Mouse (Mus musculus) ovary, postnatal 14 days (tissue): ENCODE measurements around the gene A230050P20Rik.
A peak's percentile ranks its signal among the peaks of the same experiment; 100 is the strongest.
"Not testable (repeated sequence)": the region's sequence is repeated elsewhere in the genome, so short reads cannot be mapped to it uniquely, and the experiment has no call there.

Source experiments
- DNase-seq: peaks from one replicate; pipeline ENCODE4 v3.0.0; 2022; ENCODE audit warnings: low spot score

Gene A230050P20Rik

DNA sequence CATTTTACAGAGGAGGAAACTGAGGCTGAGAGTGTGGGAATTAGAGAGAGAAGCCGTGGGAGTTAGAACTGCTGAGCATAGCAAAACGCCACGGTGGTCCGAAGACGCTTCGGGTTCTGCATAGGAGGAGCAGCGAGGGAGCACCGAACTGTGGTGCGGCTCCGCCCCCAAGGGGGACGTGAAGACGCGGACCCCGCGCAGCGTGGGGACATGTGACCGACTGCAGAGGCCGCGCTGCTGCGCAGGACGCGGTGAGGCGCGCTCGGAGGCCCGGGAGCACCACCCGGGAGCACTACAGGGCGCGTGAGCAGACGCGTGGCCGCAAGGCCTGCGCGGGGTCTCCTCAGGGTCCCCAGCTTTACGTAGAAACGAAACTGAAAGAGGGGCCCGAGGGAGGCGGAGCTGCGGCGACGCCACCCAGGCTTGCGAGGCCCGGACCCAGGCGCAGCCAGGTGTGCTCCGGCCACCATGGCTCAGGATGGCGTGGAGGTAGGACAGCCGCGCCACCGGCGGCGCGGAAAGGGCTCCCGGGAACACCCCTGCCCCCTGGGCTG lies at the start of gene A230050P20Rik:
Gene A230050P20Rik (plus strand): TSS at position 195 of the 554 bp plus-strand sequence.
- DNase-seq: no peak

DNA sequence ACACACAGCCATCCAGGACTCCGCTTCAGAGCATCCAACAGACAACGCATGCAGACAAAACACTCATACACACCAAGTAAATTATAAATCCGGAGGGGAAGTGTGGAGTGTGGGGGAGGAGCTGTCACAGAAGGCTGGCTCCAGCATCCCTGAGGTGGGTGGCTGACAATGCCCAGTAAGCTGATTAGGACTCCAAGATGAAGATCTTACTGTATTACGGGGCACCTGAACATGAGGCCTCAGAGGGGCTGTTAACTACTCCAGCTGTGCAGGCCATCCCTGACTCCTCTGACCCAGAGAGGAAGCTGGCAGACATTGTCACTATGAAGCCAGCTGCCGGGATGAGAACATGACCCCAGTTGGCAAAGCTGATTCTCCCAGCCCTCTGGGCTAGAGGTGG lies 48.4 kb upstream of the A230050P20Rik start:
- DNase-seq: no peak

DNA sequence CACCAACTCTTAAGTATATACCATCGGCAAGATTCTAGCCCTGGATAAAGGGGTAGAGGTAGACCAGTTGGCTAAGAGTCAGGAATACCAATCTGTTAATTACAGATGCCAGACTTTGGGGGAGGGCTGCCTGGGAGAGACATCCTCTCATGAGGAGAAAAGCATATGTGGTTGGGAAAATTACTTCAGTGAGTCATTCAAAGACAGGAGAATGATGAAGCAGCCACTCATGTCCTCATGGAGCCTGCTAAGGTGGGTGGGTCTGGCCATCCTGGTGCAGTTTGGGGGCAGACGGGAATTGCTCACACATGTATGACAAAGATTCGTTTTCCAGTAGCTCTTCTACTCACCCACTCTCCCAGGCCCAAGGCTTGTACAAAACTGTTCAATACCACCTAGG lies 45.6 kb upstream of the A230050P20Rik start:
- DNase-seq: no peak

DNA sequence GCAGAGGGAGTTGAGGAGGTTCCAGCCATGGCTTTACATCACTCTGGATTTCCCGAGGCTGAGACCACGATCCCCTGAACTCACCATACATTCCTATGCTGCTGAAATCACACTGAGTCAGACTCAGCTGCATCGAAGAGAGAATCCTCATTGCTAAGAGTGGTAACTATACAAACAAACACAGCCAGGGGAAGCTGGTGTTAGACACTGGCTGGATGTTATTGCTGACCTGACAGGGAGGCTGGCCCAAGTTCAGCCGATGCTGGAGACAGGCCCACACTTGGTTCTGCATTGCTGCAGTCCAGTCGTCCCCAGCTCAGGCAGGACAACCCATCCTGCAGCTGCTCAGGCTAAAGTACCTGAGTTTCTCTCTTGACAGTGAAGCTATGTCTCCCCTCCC lies 42.7 kb upstream of the A230050P20Rik start:
- no peak for DNase-seq

DNA sequence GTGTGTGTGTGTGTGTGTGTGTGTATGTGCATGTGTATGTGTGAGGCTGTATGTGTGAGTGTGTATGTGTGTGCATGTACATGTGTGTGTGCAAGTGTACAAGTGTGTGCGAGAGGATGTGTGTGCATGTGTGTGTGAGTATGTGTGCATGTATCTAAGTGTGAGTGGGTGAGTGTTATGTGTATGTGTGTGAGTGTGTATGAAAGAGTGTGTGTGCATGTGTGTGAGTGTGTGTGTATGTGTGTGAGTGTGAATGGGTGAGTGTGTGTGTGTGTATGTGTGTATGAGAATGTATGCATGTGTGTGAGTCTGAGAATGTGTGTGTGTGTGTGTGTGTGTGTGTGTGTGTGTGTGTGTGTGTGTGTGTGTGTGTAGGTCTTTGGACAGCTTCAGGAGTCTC lies 40.3 kb upstream of the A230050P20Rik start:
- no peak for DNase-seq

DNA sequence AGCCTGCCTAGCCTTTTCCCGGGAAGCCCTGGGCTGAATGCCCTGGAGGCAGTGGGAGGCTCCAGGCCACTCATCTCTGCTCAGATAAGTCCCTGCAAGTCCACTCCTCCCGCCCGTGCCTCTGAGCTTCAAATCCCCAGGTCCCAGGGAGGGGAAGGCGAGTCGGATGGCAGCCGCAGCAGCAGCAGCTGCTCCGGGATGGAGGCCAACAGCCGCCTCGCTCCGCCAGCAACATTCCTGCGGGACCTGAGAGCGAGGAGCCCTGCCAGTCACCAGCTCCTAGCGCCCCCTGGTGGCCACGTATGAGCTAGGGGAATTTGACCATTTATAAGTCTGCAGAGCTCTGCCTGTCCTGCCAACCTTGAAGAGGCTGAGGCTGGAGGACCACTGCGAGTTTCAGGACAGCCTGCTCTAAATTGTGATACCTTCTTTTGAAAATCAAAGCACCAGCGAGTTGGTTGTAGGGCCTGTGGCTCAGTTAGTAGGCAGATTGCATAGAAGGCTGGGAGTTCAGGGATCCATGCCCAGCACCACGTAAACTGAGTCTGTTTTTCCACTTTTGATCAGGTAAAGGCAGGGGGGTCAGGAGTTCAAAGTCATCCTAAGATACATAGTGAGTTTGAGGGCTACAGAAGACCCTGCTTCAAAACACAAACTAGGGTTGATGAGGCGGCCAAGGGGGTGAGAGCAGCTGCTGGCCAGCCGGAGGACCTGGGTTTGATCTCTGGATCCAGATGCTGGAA lies 37.4 kb upstream of the A230050P20Rik start:
- peak; percentile 97 for DNase-seq

DNA sequence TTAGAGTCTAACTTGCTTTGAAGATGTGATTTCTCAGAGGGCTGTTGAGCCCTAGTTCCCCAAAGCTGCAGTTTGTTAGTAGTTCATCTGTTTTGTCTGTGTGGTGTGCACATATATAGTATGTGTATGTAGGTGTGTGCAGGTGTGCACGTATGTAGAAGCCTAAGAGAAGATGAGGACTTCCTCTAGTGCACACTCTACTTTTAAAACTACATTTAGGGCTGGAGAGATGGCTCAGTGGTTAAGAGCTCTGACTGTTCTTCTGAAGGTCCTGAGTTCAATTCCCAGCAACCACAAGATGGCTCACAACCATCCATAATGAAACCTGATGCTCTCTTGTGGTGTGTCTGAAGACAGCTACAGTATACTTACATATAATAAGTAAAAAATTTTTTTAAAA lies 33.6 kb upstream of the A230050P20Rik start:
- DNase-seq: no peak

DNA sequence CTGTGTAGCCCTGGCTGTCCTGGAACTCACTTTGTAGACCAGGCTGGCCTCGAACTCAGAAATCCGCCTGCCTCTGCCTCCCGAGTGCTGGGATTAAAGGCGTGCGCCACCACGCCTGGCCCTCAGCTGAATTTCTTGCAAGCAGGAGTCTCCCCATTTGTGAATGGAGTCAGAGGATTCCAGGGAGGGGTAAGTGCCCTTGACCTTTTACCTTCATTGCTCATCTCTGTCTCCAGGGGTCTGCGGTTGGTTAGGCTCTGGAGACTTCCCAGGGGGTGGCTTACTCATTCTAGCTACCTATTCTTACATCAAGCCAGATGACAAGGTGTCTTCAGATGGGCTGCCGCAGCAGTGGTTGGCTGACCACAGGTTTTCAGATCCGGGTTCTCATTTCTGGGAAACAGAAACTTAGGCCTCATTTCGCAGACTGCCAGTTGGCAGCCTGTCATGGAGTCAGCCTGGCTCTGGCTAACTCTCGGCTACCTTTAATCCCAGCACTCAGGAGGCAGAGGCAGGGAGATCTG lies 32.9 kb upstream of the A230050P20Rik start:
- not testable (repeated sequence) for DNase-seq

DNA sequence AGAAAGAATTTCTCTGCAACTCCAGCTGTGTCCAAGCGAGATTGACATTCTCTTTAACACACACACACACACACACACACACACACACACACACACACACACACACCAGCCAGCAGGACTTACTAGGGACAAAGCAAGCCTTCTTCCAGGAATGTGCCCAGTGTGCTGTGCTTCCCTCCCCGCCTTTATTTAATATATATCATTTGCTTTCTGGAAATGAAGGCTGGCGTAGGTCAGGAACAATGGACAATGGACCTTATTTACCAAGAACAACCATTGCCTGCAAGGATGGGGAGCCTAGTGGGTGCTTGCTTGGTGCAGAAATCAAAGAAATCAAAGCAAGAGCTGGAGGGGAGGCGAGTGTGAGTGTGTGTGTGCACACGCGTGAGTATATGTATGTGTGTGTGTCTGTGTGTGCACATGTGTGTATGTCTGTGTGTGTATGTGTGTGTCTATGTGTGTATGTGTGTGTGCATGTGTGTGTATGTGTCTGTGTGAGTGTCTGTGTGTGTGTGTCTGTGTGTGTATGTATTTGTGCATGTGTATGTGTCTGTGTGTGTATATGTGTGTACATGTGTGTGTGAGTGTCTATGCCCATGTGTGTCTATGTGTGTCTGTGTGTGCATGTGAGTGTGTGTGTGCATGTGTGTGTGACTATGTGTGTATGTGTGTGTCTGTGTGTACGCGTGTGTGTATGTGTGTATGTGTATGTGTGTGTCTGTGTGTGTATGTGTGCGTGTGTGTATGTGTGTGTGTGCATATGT lies 31.1 kb upstream of the A230050P20Rik start:
- no peak for DNase-seq

DNA sequence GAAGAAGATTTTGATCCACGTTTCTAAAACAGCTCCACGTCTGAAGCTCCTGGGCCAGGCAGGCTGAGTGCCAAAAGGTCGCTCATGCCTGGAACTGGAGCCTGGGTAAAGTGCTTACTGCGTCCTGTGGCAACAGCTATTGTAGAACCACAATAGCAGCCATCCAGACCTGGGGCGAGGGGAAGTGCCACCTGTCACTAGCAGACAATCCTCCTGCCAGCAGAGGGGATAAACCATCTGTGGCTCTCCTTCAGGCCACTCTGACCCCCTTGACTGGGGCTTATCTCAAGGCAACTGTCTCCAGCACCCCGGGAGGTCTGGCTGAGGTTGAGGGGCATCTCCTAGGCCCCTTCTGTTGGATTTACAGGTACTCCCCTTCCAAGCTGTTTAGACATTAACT lies 29.5 kb upstream of the A230050P20Rik start:
- no peak for DNase-seq

DNA sequence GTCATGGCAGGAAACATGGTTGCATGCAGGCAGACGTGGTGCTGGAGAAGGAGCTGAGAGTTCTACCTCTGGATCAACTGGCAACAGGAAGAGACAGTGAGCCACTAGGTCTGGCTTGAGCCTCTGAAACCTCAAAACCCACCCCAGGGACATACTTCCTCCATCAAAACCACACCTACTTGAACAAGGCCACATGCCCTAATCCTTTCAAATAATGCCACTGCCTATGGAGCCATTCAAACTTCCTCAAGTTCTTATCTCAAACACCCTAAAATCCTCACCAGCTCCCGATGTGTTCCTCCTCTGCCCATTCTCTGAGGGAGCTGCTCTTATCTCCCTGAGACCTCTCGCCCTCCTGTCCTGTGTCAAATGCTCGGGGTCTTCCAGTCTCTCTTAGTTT lies 26.2 kb upstream of the A230050P20Rik start:
- DNase-seq: no peak

DNA sequence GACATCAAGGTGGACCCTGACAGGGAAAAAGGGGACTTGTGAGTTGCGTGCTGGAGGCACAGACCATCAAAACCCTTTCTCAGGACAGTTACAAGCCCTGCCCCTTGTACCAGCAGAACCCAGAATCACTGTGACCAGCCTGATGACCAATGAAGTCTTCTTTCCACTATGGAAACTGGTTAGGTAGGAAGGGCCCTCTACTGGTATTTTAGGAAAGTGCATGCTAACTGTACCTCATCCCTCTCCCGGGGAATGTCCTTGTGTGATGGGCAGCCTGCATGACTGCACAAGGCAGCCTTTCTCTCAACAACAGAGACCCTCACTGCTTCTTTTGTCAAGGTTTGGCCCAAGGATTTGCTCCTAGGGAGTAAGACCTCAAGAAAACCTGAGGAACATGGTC lies 25.8 kb upstream of the A230050P20Rik start:
- peak; percentile 13 for DNase-seq

DNA sequence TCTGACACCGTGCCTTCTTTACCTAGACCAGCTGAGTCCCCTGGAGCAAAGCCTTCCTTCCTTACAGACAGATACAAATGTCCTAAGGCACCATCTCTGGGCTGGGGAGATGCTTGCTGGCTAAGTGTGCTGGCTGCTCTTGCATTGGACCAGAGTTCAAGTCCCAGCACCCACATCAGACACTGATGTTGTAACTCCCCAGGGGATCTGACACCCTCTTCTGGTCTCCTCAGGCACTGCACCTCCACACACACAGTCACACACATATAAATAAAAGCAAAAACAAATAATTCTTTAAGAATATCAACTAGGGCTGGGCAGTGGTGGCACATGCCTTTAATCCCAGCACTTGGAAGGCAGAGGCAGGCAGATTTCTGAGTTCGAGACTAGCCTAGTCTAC lies 18.3 kb upstream of the A230050P20Rik start:
- DNase-seq: no peak

DNA sequence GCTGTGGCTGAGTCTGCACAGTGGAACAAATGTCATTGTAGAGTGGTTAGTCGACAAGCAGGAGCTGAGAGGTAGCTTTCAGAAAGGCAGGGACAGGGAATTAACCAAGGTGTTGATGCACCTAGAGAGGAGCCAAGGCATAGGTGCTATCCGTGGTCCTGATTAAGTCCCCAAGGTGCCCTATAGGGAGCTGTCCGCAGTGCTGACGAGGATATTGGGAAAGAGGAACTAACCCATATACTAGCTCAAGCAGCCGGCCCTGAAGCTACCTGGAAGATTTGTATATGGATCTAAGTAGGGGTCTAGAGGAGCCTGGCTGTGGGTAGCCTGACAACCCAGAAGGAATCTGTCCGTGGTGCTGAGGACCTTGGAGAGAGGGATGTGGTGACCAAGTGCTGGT lies 11.3 kb upstream of the A230050P20Rik start:
- DNase-seq: no peak

DNA sequence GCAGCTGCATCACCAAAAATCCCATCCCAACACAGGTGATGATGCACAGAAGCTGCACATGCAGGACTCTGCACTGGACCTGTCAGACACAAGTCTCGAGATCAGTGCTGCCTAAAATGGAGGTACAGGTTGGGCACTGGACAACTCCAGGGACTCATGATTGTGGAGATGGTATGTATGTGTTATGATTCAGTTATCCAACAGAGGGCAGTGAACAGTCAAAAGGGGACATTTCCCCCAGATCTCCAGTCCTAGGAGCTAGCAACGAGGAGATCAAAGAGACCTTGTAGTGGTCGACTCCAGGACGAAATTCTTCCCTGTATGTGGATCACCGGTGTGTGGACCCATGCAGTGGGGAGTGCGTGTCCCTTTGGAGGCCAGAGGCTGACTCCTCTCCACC lies 8.5 kb upstream of the A230050P20Rik start:
- no peak for DNase-seq

DNA sequence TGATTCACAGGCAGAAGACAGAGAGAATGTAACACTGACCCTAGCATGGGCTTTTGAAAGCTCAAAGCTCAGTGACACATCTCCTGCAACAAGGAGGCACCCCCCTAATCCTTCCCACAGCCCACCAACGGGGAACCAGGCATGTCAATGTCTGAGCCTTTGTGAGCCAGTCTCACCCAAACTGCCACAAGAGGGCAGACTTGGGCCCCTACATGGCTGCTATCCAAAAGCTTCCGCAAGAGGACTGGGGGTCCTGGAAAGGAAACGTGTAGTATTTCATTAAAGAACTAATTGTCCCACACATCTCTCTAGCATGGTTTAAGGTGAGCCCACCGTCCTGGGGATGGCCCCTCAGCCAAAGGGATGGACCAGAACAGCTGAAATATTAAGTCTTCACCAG lies 6.6 kb upstream of the A230050P20Rik start:
- no peak for DNase-seq

DNA sequence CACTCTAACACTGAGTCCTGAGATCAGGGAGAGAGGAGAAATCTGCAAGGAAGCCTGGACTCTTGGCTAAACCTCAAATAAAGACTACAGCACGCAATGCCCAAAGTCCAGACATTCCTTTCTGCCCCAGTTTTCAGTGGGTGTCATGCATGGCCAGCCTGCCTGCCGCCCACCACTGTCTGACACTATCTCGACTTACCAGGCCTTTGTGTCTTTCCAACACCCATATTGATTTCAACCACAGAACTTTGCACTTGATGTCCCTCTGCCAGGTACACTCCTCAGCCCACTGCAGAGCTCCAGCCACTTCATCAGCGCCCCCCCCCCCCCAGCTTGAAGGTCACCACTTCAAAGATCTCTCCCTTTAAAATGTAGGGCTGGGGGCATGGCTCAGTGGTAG lies 6.2 kb upstream of the A230050P20Rik start:
- DNase-seq: no peak

DNA sequence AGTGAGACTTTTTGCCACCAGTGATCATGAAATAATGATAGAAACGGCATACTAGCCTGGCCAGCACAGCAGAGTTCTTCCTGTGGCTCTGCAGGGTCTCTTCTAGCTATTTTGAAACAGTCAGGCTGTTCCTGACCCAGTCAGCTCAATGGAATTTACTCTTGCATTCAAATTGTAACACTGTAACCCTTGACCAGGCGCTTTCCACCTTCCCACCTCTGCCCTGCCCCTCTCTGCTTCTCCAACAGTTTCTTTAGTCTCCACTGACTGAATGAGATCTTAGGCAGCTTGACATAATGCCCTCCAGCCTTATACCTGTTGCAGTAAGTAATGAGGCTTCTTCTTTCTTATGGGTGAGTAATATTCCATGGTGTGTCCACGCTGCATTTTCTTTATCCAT lies 1.6 kb upstream of the A230050P20Rik start:
- no peak for DNase-seq

DNA sequence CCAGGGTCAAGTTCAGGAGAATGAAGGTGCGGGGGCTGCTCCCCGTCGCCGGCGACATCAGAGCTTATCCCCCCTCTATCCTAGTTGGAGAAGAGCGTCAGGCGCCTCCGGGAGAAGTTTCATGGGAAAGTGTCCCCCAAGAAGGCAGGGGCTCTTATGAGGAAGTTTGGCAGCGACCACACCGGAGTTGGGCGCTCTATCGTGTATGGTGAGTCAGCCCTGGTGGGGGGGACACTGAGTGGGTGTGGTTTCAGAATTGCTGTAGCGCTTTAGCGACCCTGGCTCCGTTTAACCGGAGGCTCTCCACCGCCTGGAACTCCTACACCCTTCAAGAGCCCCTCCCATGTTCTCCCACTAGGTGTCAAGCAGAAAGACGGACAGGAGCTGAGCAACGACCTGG lies 804 bp downstream of the A230050P20Rik start:
- no peak for DNase-seq

DNA sequence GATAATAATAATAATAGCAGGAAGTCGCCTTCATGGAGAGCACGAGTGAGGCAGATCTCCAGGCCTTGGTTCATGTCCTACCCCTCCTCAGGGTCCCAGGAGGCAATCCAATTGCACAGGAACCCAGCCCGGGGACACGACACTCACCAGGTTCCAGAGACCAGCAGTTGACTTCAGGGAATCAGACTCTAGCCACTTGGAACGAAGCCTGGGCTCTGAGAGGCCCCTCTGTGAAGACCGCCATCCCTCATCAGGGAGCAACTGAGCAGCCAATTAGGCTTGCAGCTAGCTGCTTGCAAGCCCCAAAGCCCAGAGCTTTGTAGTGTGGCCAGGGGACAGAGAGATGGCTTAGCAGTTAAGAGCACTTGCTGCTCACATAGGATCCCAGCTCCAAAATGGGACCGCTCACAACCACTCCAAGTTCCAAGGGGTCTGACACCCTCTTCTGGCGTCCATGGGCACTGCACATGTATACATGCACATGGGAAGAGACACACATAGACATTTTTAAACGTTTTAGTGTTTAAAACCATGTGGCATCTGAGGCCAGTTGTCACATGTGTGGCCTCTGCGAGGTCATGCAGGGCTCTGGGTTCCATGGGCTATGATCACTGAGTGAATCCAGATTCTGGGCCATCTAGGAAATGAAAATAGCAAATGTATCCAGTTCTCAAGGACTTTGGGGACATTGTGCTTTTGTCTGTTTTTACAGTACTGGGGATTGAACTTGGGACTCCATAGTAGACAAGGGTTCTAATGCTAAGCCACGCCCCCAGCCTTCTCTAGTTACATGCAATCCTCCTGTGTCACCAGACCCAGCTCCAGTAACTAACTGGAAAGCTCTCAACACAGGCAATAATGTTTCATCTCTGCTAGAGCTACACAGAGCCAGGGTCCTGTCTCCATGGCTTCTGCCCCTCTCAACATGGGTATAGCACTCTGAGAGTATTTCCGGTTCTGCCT lies 2.0 kb downstream of the A230050P20Rik start:
- DNase-seq: no peak

DNA sequence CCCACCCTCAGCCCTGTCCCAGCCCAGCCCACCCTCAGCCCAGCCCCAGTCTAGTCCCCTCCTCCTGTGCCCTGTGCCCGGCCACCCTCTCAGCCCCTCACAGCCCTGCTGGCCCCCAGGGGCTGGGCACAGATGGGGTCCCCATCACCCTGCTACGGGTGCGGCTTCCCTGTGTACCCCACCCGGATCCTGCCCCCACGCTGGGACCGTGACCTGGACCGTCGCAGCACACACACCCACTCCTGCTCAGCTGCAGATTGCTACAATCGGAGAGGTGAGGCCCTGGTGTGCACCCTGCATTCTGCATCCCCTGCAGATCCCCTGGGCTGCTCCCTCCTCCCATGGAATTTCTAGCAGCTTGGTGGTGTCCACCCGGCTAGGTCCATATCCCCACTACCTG lies 4.5 kb downstream of the A230050P20Rik start:
- DNase-seq: no peak

DNA sequence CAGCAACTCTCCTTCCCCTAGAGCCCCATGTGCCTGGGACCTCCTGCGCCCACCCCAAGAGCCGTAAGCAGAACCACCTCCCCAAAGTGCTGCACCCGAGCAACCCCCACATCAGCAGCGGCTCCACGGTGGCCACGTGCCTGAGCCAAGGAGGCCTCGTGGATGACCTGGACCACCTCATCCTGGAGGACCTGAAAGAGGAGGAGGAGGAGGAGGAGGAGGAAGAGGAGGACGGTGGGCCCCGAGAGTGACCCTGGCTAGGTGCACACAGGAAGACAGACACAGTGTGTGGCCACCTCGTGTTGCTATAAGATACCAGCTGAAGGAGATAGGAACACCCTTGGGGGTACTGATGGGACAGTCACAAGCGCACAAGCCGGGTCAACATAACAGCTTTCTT lies 5.1 kb downstream of the A230050P20Rik start:
- no peak for DNase-seq
